Mouse (Mus musculus) spleen, adult 2 months (tissue): ENCODE measurements at regions not wholly inside any gene's neighbourhood (a gene's known extent, or its start where the extent isn't known, plus 50 kb on each side); places are given as distances from the start of the nearest gene placed in this dataset.

Source experiments
- DNase-seq, 2 experiments: peaks; one replicate each; pipeline versions ENCODE4 v3.0.0 to v3.0.0-alpha.2; 2012 to 2021; ENCODE audit warnings: low spot score in 2 of 2, low read depth in 1 of 2
- H3K27ac ChIP-seq: fragments of 200-500 bp; 2 replicates; pipeline ENCODE4 v1.5.1; 2012; ENCODE audit warnings: low read length, inconsistent platforms; ENCODE audit not compliant: insufficient read depth
- H3K27me3 ChIP-seq: fragments of 200-500 bp; 2 replicates; pipeline ENCODE4 v1.6.1; 2012; ENCODE audit warnings: mild to moderate bottlenecking, moderate library complexity, low read length, inconsistent platforms; ENCODE audit not compliant: control insufficient read depth, insufficient read depth
- H3K36me3 ChIP-seq: fragments of 200-500 bp; 2 replicates; pipeline ENCODE4 v1.6.1; 2012; ENCODE audit warnings: mild to moderate bottlenecking, low read length, inconsistent platforms; ENCODE audit not compliant: control insufficient read depth, insufficient read depth
- H3K4me1 ChIP-seq: fragments of 200-500 bp; 2 replicates; pipeline ENCODE4 v1.6.1; 2011; ENCODE audit warnings: inconsistent platforms; ENCODE audit not compliant: control insufficient read depth, insufficient read depth, insufficient read length
- H3K4me3 ChIP-seq: fragments of 200-500 bp; 2 replicates; pipeline ENCODE4 v1.5.1; 2011; ENCODE audit warnings: mild to moderate bottlenecking, inconsistent platforms; ENCODE audit not compliant: insufficient read depth, insufficient read length; ENCODE audit errors: extremely low read depth
- CTCF ChIP-seq: fragments of 200-500 bp; IDR thresholded peaks from 2 replicates; pipeline ENCODE4 v1.5.1; 2011; ENCODE audit warnings: mild to moderate bottlenecking, inconsistent platforms; ENCODE audit not compliant: insufficient read depth, insufficient read length, insufficient replicate concordance; ENCODE audit errors: extremely low read depth
- POLR2A ChIP-seq: fragments of 200-500 bp; IDR thresholded peaks from 2 replicates; pipeline ENCODE4 v1.6.1; 2011; ENCODE audit warnings: low read depth, low read length, inconsistent platforms
- WGBS: fragments of 180-500 bp; shearing (Covaris S2); methylation state at CpG from one replicate; pipeline ENCODE4 v1.1.7; 2018; 5-methylcytosine and 5-hydroxymethylcytosine counted together

DNA sequence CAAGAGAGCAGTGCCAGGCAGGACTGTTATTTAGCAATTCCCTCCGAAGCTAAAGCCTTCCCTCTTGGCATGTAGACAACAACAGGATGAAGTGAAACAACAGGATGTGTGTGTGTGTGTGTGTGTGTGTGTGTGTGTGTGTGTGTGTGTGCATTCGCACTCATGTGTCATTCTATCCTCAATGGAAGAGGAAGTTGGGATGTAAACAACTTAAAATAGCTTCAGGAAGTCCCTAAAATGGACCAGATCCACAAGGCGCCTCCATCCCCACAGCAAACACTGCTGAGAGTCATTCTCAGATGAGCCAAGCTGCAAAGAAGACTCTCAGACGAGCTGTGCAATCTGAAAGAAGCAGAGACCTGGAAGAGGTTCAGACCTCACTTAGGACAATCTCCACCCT lies 114.4 kb upstream of the Dock1 start:
- Histone ChIP-seq H3K27me3 (no peaks in the 10 kb centered on the region), H3K36me3 (no peaks in the 10 kb centered on the region), H3K4me1 (no peaks in the 10 kb centered on the region), H3K4me3 (no peak overlapping the region), H3K27ac (no peak overlapping the region)
- no peak for TF ChIP-seq CTCF
- TF ChIP-seq POLR2A: no peak
- DNase-seq: no peak
- 19% methylated on average over 4 of the region's 4 CpGs for WGBS

DNA sequence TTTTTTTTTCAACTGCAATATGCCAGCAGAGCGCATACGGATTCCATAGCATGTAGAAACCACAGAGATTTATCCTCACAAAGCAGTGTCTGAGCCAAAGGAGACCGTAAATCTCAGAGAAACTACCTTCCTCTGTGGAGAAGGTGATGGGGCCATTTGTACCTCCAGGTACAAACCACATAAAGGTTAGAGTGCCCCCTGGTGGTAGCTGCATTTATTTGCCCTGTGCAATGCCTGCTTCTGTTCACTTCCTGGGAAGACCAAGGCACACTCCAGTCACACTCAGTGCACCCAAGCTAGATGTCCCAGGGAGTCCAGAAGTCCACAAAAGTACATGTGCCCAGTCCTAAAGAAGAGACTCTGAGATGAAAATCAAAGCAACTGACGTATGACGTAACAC lies 104.1 kb upstream of the Dock1 start:
- H3K4me3 ChIP-seq: no peak overlapping the region
- TF ChIP-seq CTCF: no peak
- no peak for TF ChIP-seq POLR2A
- no peaks in the 10 kb centered on the region for H3K27me3 ChIP-seq
- no peak overlapping the region for H3K27ac ChIP-seq
- WGBS: 63% methylated on average over 5 of the region's 5 CpGs
- DNase-seq: no peak
- no peaks in the 10 kb centered on the region for H3K36me3 ChIP-seq
- no peaks in the 10 kb centered on the region for H3K4me1 ChIP-seq

DNA sequence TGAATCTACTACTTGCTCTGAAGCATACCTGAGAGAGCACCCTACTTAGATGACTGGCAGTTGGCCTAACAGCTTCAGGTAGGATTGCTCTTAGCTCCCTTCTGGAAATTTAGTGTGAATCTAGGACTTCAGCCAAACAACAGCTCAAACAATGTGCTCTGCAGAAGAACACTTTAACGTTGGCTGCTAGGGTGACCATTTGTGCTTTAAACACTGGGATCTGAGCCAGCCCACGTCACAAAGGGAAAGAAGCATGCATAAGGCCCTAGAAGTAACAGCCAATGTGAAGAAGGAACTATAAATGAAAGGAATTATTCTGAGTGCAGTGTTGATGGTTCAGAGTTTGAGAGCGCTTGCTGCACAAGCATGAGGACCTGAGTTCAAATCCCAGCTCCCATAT lies 101.2 kb upstream of the Dock1 start:
- WGBS: 80% methylated on average over 3 of the region's 3 CpGs
- TF ChIP-seq POLR2A (no peak), CTCF (no peak)
- no peak overlapping the region for H3K4me3 ChIP-seq
- H3K27ac ChIP-seq: no peak overlapping the region
- no peaks in the 10 kb centered on the region for H3K4me1 ChIP-seq
- no peaks in the 10 kb centered on the region for H3K27me3 ChIP-seq
- no peak for DNase-seq
- H3K36me3 ChIP-seq: no peaks in the 10 kb centered on the region

DNA sequence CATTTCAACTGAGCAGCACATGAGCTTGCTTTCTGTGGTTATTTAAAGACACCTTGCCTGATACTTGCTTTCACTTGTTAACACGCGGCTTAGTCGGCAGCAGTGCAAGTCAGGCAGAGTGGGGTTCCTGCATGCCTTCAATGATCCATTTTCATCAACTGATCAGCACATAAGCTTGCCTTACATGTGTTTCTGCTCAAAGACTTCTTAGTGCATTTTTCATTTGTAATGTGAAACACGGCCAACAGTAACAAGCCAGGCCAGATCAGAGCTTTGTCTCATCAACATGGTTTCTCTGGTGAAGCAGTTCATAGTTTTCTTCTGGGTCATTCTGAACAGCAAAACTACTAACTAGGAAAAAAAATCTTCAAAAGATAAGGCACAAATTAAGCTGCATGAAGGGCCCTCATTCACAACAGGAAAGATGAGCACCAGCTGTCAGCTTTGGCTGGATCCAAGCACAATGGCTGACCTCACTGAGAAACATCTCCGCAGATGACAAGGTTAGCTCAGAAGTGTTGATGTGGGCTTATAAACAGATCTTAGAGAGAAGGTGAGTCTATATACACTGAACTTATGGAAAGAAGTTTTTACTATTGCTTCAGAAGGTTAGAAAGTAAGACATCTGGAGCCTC lies 100.2 kb upstream of the Dock1 start:
- no peak overlapping the region for H3K4me3 ChIP-seq
- H3K27me3 ChIP-seq: no peaks in the 10 kb centered on the region
- no peaks in the 10 kb centered on the region for H3K4me1 ChIP-seq
- no peak for TF ChIP-seq POLR2A
- TF ChIP-seq CTCF: no peak
- DNase-seq: no peak
- 94% methylated on average over 5 of the region's 5 CpGs for WGBS
- H3K27ac ChIP-seq: no peak overlapping the region
- no peaks in the 10 kb centered on the region for H3K36me3 ChIP-seq

DNA sequence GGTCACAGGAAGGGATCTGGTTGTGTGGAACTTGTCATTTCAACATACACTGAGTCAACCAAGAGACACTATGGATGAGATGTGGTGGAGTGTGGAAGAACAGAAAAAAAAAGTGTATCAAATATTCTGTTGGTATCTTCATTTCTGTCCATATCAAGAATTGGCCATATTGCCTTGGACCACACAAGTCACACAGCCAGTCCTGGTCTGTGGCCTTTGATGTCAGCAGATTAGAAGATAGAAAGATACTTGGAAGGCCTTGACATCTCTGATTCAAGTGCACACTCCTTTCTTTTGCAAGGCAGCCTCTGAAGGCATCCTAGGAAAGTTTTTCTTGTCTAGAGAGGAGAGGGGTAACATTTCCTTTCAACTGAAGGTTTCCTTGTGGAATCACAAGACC lies 88.7 kb upstream of the Dock1 start:
- TF ChIP-seq POLR2A (no peak), CTCF (no peak)

DNA sequence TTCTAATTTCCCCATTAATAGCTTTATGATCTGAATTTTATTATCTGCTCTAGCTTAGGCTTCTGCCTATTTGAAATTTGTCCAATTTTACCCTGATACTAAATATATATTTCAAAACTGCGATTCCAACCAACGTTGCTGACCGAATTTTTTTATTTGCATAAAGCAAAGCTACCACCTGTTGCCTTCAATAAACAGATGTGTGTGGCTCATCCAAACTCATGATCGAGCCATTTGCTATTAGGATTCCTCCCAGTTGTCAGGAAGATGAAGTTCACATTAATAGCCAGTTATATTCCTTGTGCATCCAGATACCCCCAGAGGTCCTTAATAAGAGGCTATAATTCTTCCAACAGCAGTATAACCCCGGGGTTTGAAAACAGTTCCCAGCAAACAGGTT lies 85.0 kb upstream of the Dock1 start:
- TF ChIP-seq CTCF: no peak
- no peak for TF ChIP-seq POLR2A
- Histone ChIP-seq H3K4me1 (no peaks in the 10 kb centered on the region), H3K36me3 (no peaks in the 10 kb centered on the region), H3K4me3 (no peak overlapping the region), H3K27ac (no peak overlapping the region), H3K27me3 (no peaks in the 10 kb centered on the region)
- no peak for DNase-seq
- 78% methylated on average over 5 of the region's 5 CpGs for WGBS

More for the DNA sequence above, 88.7 kb upstream of the Dock1 start:
- Histone ChIP-seq H3K36me3 (no peaks in the 10 kb centered on the region), H3K4me3 (no peak overlapping the region), H3K27me3 (no peaks in the 10 kb centered on the region), H3K4me1 (no peaks in the 10 kb centered on the region), H3K27ac (no peak overlapping the region)
- no peak for DNase-seq

DNA sequence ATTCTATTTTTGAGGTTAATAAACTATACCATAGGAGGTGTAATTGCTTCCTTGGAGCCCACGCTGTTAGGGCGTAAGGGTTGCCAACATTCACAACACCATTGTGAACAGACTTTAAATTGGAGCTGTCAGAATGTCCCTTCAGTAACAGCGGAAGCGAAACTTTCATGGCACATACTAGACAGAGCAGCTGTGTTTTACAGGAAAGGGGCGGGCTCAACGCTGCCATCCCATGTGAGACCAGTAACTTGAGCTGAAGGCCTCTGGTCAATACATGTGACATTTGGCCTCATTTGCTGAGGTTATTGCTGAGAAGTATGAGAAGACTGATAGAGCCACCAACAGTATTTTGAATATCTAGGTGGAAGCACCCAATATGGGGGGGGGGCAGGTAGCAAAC lies 83.5 kb upstream of the Dock1 start:
- TF ChIP-seq POLR2A (no peak), CTCF (no peak)
- 72% methylated on average over 6 of the region's 6 CpGs for WGBS
- Histone ChIP-seq H3K4me3 (no peak overlapping the region), H3K27ac (0 out of 2 replicates have a peak overlapping the region, but pooled peaks have one; percentile 10), H3K36me3 (no peaks in the 10 kb centered on the region), H3K27me3 (no peaks in the 10 kb centered on the region), H3K4me1 (no peaks in the 10 kb centered on the region)
- DNase-seq: peak; percentile 9 to 32
